Mouse (Mus musculus) midbrain, postnatal 0 days (tissue): ENCODE measurements around the gene Ppme1. TPM values are rescaled to one million over a fixed set of nuclear protein-coding genes. Genes with fewer than 3 reads are reported as not detected.
A peak's percentile ranks its signal among the peaks of the same experiment; 100 is the strongest.

Experiments used
- ATAC-seq: fragments of 200-750 bp; cut with Nextera tagmentation; 2 replicates; pipeline ENCODE4 v1.8.0; 2017; ENCODE audit warnings: moderate number of reproducible peaks, mild to moderate bottlenecking, moderate TSS enrichment, moderate library complexity; ENCODE audit not compliant: low FRiP score
- DNase-seq: peaks from one replicate; pipeline ENCODE4 v3.0.0-alpha.2; 2015; ENCODE audit warnings: low spot score
- H3K27ac ChIP-seq: fragments of 300-500 bp; sonication (generic); 2 replicates; pipeline ENCODE4 v1.5.1; 2014; ENCODE audit warnings: low read depth, mild to moderate bottlenecking, low read length, mixed read lengths
- H3K27me3 ChIP-seq: fragments of 300-500 bp; sonication (generic); 2 replicates; pipeline ENCODE4 v1.6.1; 2014; ENCODE audit warnings: low read length, control low read depth, mixed read lengths; ENCODE audit not compliant: insufficient read depth
- H3K36me3 ChIP-seq: fragments of 300-500 bp; sonication (generic); 2 replicates; pipeline ENCODE4 v1.6.1; 2014; ENCODE audit warnings: low read length, control low read depth, mixed read lengths; ENCODE audit not compliant: insufficient read depth
- H3K4me1 ChIP-seq: fragments of 300-500 bp; sonication (generic); 2 replicates; pipeline ENCODE4 v1.6.1; 2014; ENCODE audit warnings: mild to moderate bottlenecking, control low read depth, antibody characterized with exemption, low read length, mixed read lengths; ENCODE audit not compliant: insufficient read depth
- H3K4me2 ChIP-seq: fragments of 300-500 bp; sonication (generic); 2 replicates; pipeline ENCODE4 v1.6.1; 2014; ENCODE audit warnings: low read depth, mild to moderate bottlenecking, low read length, mixed read lengths; ENCODE audit not compliant: poor library complexity, severe bottlenecking
- H3K4me3 ChIP-seq: fragments of 300-500 bp; sonication (generic); 2 replicates; pipeline ENCODE4 v1.5.1; 2014; ENCODE audit warnings: low read depth, mild to moderate bottlenecking, low read length, moderate library complexity
- H3K9ac ChIP-seq: fragments of 300-500 bp; sonication (generic); replicated peaks from 2 replicates; pipeline ENCODE4 v1.6.1; 2014; ENCODE audit warnings: mild to moderate bottlenecking, low read length, moderate library complexity, mixed read lengths; ENCODE audit not compliant: poor library complexity, severe bottlenecking
- H3K9me3 ChIP-seq: fragments of 300-500 bp; sonication (generic); 2 replicates; pipeline ENCODE4 v1.6.1; 2016; ENCODE audit warnings: low read length, control low read depth
- CTCF ChIP-seq: IDR thresholded peaks from 2 replicates; pipeline ENCODE4 v1.5.1; 2016; ENCODE audit warnings: antibody characterized with exemption, mild to moderate bottlenecking
- WGBS: fragments of 180-500 bp; shearing (Covaris S2); extraction: QIAGEN DNeasy Blood & Tissue Kit; methylation state at CpG from one replicate; pipeline ENCODE4 v1.1.7; 2014; 5-methylcytosine and 5-hydroxymethylcytosine counted together
- polyA plus RNA-seq: library from polyadenylated mRNA; unstranded; fragments of >200 nt; fragmentation: Nextera tagmentation; extraction: Ambion mirVana; gene quantifications from 2 replicates; pipeline ENCODE4 v1.2.1, GENCODE M21; 2015
- total RNA-seq: library from RNA; depleted of rRNA; stranded (reverse); fragments of >200 nt; gene quantifications from 2 replicates; pipeline ENCODE4 v1.2.3, GENCODE M21; 2014; rRNA removed

Gene Ppme1
- total and polyA plus RNA-seq, 2 experiments from 2014 or later = 149 to 172 TPM

DNA sequence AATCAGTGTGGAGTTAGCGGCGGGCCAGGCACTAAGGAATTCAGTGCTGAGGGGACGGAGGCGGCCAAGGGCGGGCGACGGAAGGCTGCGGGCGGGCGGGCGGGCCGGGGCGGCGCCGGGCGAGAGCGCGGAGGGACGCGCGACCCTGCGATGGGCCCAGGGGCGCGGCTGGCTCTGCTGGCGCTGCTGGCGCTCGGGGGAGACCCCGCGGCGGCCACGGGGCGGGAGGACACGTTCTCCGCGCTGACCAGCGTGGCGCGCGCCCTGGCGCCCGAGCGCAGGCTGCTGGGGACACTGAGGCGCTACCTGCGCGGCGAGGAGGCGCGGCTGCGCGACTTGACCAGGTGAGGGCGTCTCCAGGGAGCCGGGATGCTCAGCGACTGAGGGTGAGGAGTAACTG, 86.7 kb downstream of the Ppme1 start, which contains the start of gene P4ha3:
TSS of gene P4ha3 (plus strand) at position 138 of the 400 bp plus-strand sequence.
- ATAC-seq (peak; percentile 52; the same call in 1 of the 2 replicates), DNase-seq (no peak)
- Histone ChIP-seq H3K4me3 (peak within 1 kb of the TSS; percentile 51), H3K4me2 (peak within 1 kb of the TSS; percentile 99), H3K27ac (no peak within 1 kb of the TSS), H3K36me3 (no peaks in the 10 kb centered on the region), H3K27me3 (no peaks in the 10 kb centered on the region), H3K4me1 (peaks cover 6% of the 10 kb centered on the region; the same call in 1 of the 2 replicates), H3K9me3 (no peaks in the 10 kb centered on the region), H3K9ac (peak within 1 kb of the TSS; percentile 65)
- WGBS = under 1% methylated on average over 47 of the region's 53 CpGs
- peak; percentile 55 for TF ChIP-seq CTCF

DNA sequence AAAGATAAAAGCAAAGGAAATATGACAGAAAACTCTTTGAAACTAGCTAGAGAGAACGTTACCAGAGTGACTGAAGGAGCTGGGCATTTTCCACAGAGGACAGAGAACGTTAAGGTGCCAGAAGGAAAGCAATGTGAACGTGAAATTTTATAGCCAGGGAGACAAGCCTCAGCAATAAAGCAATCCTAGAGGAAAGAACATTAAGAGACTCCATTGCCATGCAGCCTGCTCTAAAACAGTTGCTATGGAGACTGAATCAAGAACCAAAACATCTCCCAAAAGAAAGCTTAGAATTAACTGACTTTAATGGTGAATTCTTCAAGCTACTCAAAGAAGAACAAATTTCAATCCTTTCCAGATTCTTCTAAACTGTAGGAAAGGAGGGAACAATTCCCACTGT, 88.8 kb downstream of the Ppme1 start:
- WGBS = 8% methylated on average over 3 of the region's 3 CpGs
- no peak overlapping the region for H3K27ac ChIP-seq
- peaks cover 2% of the 10 kb centered on the region; the same call in 1 of the 2 replicates for H3K4me1 ChIP-seq
- no peak for TF ChIP-seq CTCF
- no peaks in the 10 kb centered on the region for H3K36me3 ChIP-seq
- no peak overlapping the region for H3K4me3 ChIP-seq
- peak; percentile 41 for DNase-seq
- no peak overlapping the region for H3K9ac ChIP-seq
- H3K4me2 ChIP-seq = no peak overlapping the region
- H3K27me3 ChIP-seq = no peaks in the 10 kb centered on the region
- no peak for ATAC-seq
- no peaks in the 10 kb centered on the region for H3K9me3 ChIP-seq

DNA sequence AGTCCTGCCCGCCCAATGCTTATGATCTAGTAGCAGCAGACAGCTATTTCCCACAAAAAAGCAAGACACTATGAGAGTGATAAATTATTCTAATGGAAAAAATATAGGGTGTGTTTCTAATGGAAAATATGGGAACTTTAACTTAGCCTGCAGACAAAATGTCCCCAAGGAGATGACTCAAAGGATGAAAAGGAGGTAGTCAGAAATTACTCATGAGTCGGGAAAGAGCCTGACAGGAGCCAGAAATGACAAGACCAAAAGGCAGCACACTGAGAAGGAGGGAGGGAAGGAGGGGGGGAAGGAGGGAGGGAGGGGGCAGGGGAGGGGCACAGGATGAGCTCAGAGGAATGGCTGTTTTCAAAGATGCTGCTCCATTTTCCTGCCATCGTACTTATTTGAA, 90.5 kb downstream of the Ppme1 start:
- TF ChIP-seq CTCF = no peak
- Histone ChIP-seq H3K4me1 (no peaks in the 10 kb centered on the region; the same call in 1 of the 2 replicates), H3K4me3 (no peak overlapping the region), H3K9ac (no peak overlapping the region), H3K9me3 (no peaks in the 10 kb centered on the region), H3K36me3 (no peaks in the 10 kb centered on the region; the same call in 1 of the 2 replicates), H3K4me2 (no peak overlapping the region), H3K27ac (no peak overlapping the region), H3K27me3 (no peaks in the 10 kb centered on the region)
- 48% methylated on average over 3 of the region's 3 CpGs for WGBS
- ATAC-seq = no peak
- no peak for DNase-seq

DNA sequence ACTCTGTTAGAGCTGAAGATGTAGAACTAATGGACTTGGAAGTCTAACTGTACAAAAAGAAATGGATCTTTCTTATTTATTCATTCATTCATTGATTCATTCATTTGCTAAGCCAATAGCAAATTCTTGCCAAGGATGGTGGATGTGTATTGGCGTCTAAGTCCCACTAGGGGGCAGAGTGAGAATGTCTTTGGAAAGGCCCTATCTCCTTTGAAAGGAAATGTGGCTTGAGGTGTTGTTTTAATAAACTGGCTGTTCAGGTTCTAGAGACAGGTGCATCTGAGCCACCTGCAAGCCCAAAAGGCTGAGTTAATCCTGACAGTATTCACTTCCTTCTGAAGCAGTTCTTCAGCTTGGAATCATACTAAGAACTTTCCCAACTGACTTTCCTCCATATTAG, 92.3 kb downstream of the Ppme1 start:
- Histone ChIP-seq H3K4me1 (no peaks in the 10 kb centered on the region), H3K4me2 (no peak overlapping the region), H3K27me3 (no peaks in the 10 kb centered on the region), H3K4me3 (no peak overlapping the region), H3K9ac (no peak overlapping the region), H3K36me3 (no peaks in the 10 kb centered on the region; the same call in 1 of the 2 replicates), H3K9me3 (no peaks in the 10 kb centered on the region), H3K27ac (no peak overlapping the region)
- WGBS = 0% methylated on average over 1 of the region's 1 CpGs
- TF ChIP-seq CTCF = peak; percentile 96
- DNase-seq = peak; percentile 87
- ATAC-seq = no peak

Other genes starting within 250 kb of the Ppme1 start
- gene Lipt2, start 213.0 kb downstream of the Ppme1 start, total RNA-seq = 15.5 and 16.6 TPM in 2 replicates
- 17.1 and 19.5 TPM in 2 replicates for gene Lipt2, start 213.0 kb downstream of the Ppme1 start, polyA plus RNA-seq
- gene Kcne3, start 195.8 kb downstream of the Ppme1 start, total RNA-seq = not detected in 2 replicates
- 0.27 TPM in 1 of 2 replicates, not detected in the other for gene Kcne3, start 195.8 kb downstream of the Ppme1 start, polyA plus RNA-seq
- gene Pgm2l1, start 144.9 kb downstream of the Ppme1 start, total RNA-seq = 188 and 214 TPM in 2 replicates
- gene Pgm2l1, start 144.9 kb downstream of the Ppme1 start, polyA plus RNA-seq = 38.6 and 46.2 TPM in 2 replicates
- 6.4 and 7.7 TPM in 2 replicates for gene P4ha3, start 86.8 kb downstream of the Ppme1 start, total RNA-seq
- 2.6 and 3.9 TPM in 2 replicates for gene P4ha3, start 86.8 kb downstream of the Ppme1 start, polyA plus RNA-seq
- 22.2 and 26.6 TPM in 2 replicates for gene C2cd3, start 74 bp downstream of the Ppme1 start, total RNA-seq
- gene C2cd3, start 74 bp downstream of the Ppme1 start, polyA plus RNA-seq = 8.1 and 8.5 TPM in 2 replicates
- gene Ucp3, start 100.7 kb upstream of the Ppme1 start, total RNA-seq = not detected in 2 replicates
- 0.06 and 0.16 TPM in 2 replicates for gene Ucp3, start 100.7 kb upstream of the Ppme1 start, polyA plus RNA-seq
- gene Ucp2, start 121.0 kb upstream of the Ppme1 start, total RNA-seq = 93.0 and 118 TPM in 2 replicates
- gene Ucp2, start 121.0 kb upstream of the Ppme1 start, polyA plus RNA-seq = 99.5 and 99.9 TPM in 2 replicates
- 4.1 and 4.3 TPM in 2 replicates for gene Dnajb13, start 142.7 kb upstream of the Ppme1 start, total RNA-seq
- gene Dnajb13, start 142.7 kb upstream of the Ppme1 start, polyA plus RNA-seq = 2.9 and 3.2 TPM in 2 replicates
- 3.9 and 7.5 TPM in 2 replicates for gene Coa4, start 164.8 kb upstream of the Ppme1 start, total RNA-seq
- 5.7 and 6.5 TPM in 2 replicates for gene Coa4, start 164.8 kb upstream of the Ppme1 start, polyA plus RNA-seq
- gene Rab6a, start 235.1 kb upstream of the Ppme1 start, total RNA-seq = 289 and 352 TPM in 2 replicates
- gene Rab6a, start 235.1 kb upstream of the Ppme1 start, polyA plus RNA-seq = 340 and 363 TPM in 2 replicates
- 33.9 and 47.8 TPM in 2 replicates for gene Mrpl48, start 236.0 kb upstream of the Ppme1 start, total RNA-seq
- gene Mrpl48, start 236.0 kb upstream of the Ppme1 start, polyA plus RNA-seq = 89.8 and 91.5 TPM in 2 replicates